Mouse (Mus musculus) c-Kit-negative CD71-positive TER-119-positive erythroid progenitor cells, embryonic 14.5 days (primary cell): Measurements from ENCODE around the gene Fam72a.
"Not testable (repeated sequence)": the region's sequence is repeated elsewhere in the genome, so short reads cannot be mapped to it uniquely, and the experiment has no call there.

Experiments used
- DNase-seq: peaks from one replicate; pipeline ENCODE4 v3.0.0-alpha.2; 2013; ENCODE audit warnings: low read depth, low spot score

The Fam72a gene

GRCm38 (mm10) chr1:131526371-131527270, 1.1 kb upstream of the Fam72a start:
- peak; percentile 34 for DNase-seq

GRCm38 (mm10) chr1:131528081-131528507, 391 bp downstream of the Fam72a start:
- DNase-seq = peak; percentile 62

- no peak for DNase-seq
Measured at GRCm38 (mm10) chr1:131528561-131529166, 961 bp downstream of the Fam72a start.

- DNase-seq = no peak
Measured at GRCm38 (mm10) chr1:131539771-131540170, 12.1 kb downstream of the Fam72a start.

- DNase-seq = no peak
Measured at GRCm38 (mm10) chr1:131540795-131541194, 13.1 kb downstream of the Fam72a start.

- DNase-seq = no peak
Measured at GRCm38 (mm10) chr1:131541431-131541830, 13.7 kb downstream of the Fam72a start.

GRCm38 (mm10) chr1:131541903-131542302, 14.2 kb downstream of the Fam72a start:
- no peak for DNase-seq

GRCm38 (mm10) chr1:131543886-131544565, 16.3 kb downstream of the Fam72a start:
- no peak for DNase-seq

- no peak for DNase-seq
Measured at GRCm38 (mm10) chr1:131546798-131547690, 19.3 kb downstream of the Fam72a start.

GRCm38 (mm10) chr1:131548494-131549365, 21.0 kb downstream of the Fam72a start:
- DNase-seq = no peak

- DNase-seq = no peak
Measured at GRCm38 (mm10) chr1:131551956-131552355, 24.3 kb downstream of the Fam72a start.

- no peak for DNase-seq
Measured at GRCm38 (mm10) chr1:131553428-131553827, 25.7 kb downstream of the Fam72a start.

GRCm38 (mm10) chr1:131555042-131555812, 27.5 kb downstream of the Fam72a start:
- DNase-seq = peak; percentile 21

GRCm38 (mm10) chr1:131560500-131560899, 32.8 kb downstream of the Fam72a start:
- DNase-seq = no peak

GRCm38 (mm10) chr1:131562081-131562480, 34.4 kb downstream of the Fam72a start:
- no peak for DNase-seq

GRCm38 (mm10) chr1:131566056-131566455, 38.4 kb downstream of the Fam72a start:
- DNase-seq = not testable (repeated sequence)

- no peak for DNase-seq
Measured at GRCm38 (mm10) chr1:131569721-131570120, 42.0 kb downstream of the Fam72a start.

- no peak for DNase-seq
Measured at GRCm38 (mm10) chr1:131570391-131570790, 42.7 kb downstream of the Fam72a start.

GRCm38 (mm10) chr1:131573721-131574120, 46.0 kb downstream of the Fam72a start:
- peak; percentile 32 for DNase-seq
